Mouse (Mus musculus): ENCODE data around the gene Slc26a1. TPM values are rescaled to one million over a fixed set of nuclear protein-coding genes. Genes with fewer than 3 reads are reported as not detected.
"Not testable (repeated sequence)": the region's sequence is repeated elsewhere in the genome, so short reads cannot be mapped to it uniquely, and the experiment has no call there.

The Slc26a1 gene
- polyA plus RNA-seq, 1 experiment, result not detected

- Histone ChIP-seq H3K27ac (ENCODE audit: insufficient read depth, low read depth, low read length) (no peak overlapping the region), H3K4me1 (ENCODE audit: control insufficient read depth, insufficient read depth, low read length) (no peaks in the 10 kb centered on the region), H3K4me3 (ENCODE audit: insufficient read depth, low read length) (no peak overlapping the region)
- TF ChIP-seq CTCF (IDR thresholded peaks at IDR 0.05; ENCODE audit: low read depth, low read length) (no peak), POLR2A (IDR thresholded peaks at IDR 0.05; ENCODE audit: borderline replicate concordance, low read depth, low read length) (no peak)
Observed at GRCm38 (mm10) chr5:108650341-108650740, 25.0 kb downstream of the Slc26a1 start.

DNA sequence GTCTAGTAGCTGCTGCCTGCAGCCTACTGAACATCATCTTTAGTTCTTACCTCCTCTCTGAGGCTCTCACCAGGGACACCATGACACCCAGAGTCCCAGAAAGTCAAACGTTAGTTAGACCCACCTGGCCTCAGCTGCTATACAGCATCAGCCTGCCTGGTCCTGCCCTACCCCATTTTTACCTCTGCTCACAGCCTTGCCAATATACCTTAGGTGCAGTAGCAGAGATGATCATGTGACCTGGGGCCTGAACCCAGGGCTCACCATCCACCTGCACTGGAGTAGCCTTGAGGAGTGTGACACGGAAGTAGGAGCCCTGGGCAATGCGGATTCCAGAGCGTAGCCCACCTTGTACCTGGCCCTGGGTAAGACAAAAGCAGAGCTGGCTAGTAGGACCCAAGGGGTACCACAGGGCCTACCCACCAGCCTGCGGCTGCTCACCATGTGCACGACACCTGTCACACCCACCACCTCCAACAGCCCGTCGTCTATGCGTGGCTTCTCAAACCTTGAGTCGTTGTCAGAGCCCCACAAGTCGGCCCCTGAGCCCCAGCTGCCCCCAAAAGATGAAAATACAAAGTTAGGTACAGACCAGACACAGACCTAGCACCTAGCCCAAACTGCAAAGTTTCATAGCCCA, 26.3 kb downstream of the Slc26a1 start:
- no peak overlapping the region for H3K4me3 ChIP-seq (ENCODE audit: insufficient read depth, low read length)
- TF ChIP-seq POLR2A (IDR thresholded peaks at IDR 0.05; ENCODE audit: borderline replicate concordance, low read depth, low read length) (no peak), CTCF (IDR thresholded peaks at IDR 0.05; ENCODE audit: low read depth, low read length) (no peak)
- no peaks in the 10 kb centered on the region for H3K4me1 ChIP-seq (ENCODE audit: control insufficient read depth, insufficient read depth, low read length)
- no peak overlapping the region for H3K27ac ChIP-seq (ENCODE audit: insufficient read depth, low read depth, low read length)

DNA sequence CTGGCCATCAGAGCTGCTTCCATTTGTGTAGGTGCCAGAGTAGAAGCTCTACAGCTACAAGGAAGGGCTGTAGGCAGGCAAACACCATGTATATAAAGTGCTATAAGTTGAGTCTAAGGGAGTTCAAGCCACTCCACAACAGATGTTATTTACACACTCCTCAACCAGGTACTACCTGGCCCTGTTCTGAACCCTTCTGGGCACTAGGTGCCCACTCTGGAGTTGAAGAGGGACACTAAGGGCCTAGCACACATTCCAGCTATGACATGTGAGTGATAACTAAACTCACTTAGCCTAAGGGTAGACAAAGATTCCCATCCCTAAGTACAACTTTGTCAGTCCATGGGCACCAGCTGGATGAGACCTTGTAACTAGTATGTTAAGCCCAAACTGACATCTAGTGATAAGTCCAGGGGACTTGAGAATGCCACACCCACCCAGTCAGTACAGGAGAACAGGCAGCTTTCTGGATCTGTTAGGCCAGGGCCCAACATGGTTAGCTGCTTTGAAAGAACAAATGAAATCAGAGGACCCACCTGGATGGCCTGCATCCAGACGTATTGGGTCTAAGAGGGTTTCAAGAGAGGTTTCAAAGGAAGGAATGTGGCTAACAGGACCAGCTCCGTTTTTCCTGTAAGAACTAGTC, 27.4 kb downstream of the Slc26a1 start:
- no peak overlapping the region for H3K4me3 ChIP-seq (ENCODE audit: insufficient read depth, low read length)
- TF ChIP-seq CTCF (IDR thresholded peaks at IDR 0.05; ENCODE audit: low read depth, low read length), result no peak

DNA sequence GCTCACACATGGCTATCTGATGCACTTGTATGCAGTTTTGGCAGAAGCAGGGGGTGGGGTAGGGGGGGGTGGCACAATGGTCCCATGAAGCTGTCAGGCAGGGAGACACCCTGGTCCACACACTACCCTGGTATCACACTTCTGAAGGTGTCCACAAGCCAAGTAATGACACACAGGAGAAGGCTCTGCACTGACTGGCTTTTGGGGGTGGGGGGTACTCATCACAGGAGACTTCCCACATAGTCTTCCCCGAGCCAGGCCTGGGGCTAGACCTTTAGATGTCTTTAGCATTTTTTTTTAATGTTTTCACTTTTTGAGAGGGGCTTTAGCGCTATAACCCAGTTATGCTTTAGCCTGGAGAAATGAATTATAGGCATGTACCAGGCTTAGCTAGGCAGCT, 28.1 kb downstream of the Slc26a1 start:
- no peak for TF ChIP-seq POLR2A (IDR thresholded peaks at IDR 0.05; ENCODE audit: borderline replicate concordance, low read depth, low read length)
- TF ChIP-seq CTCF (IDR thresholded peaks at IDR 0.05; ENCODE audit: low read depth, low read length), result no peak
- H3K4me1 ChIP-seq (ENCODE audit: control insufficient read depth, insufficient read depth, low read length), result no peaks in the 10 kb centered on the region
- no peak overlapping the region for H3K27ac ChIP-seq (ENCODE audit: insufficient read depth, low read depth, low read length)

More for the DNA sequence above, 27.4 kb downstream of the Slc26a1 start:
- no peaks in the 10 kb centered on the region for H3K4me1 ChIP-seq (ENCODE audit: control insufficient read depth, insufficient read depth, low read length)
- no peak overlapping the region for H3K27ac ChIP-seq (ENCODE audit: insufficient read depth, low read depth, low read length)

DNA sequence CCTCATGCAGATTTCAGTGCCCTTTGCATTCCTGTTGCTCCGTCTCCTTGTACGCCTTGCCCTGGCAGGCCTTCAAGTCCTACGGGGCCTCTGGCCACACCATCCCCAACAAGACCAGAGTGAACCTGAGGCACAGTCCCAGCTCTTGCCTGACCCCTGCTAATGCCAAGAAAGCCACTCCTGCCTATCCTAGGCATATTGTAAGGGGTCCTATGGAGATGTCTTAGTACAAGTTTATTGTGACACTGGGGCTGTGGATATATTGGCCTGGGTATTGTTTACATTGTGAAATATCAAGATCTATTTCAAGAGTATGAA, 29.1 kb downstream of the Slc26a1 start:
- TF ChIP-seq POLR2A (IDR thresholded peaks at IDR 0.05; ENCODE audit: borderline replicate concordance, low read depth, low read length), result no peak
- TF ChIP-seq CTCF (IDR thresholded peaks at IDR 0.05; ENCODE audit: low read depth, low read length), result no peak
- H3K4me3 ChIP-seq (ENCODE audit: insufficient read depth, low read length), result no peak overlapping the region
- H3K4me1 ChIP-seq (ENCODE audit: control insufficient read depth, insufficient read depth, low read length), result no peaks in the 10 kb centered on the region
- no peak overlapping the region for H3K27ac ChIP-seq (ENCODE audit: insufficient read depth, low read depth, low read length)

More for the DNA sequence above, 28.1 kb downstream of the Slc26a1 start:
- no peak overlapping the region for H3K4me3 ChIP-seq (ENCODE audit: insufficient read depth, low read length)

- no peak for TF ChIP-seq POLR2A (IDR thresholded peaks at IDR 0.05; ENCODE audit: borderline replicate concordance, low read depth, low read length)
- TF ChIP-seq CTCF (IDR thresholded peaks at IDR 0.05; ENCODE audit: low read depth, low read length), result no peak
- Histone ChIP-seq H3K4me1 (ENCODE audit: control insufficient read depth, insufficient read depth, low read length) (no peaks in the 10 kb centered on the region), H3K27ac (ENCODE audit: insufficient read depth, low read depth, low read length) (no peak overlapping the region), H3K4me3 (ENCODE audit: insufficient read depth, low read length) (no peak overlapping the region)
Observed at GRCm38 (mm10) chr5:108645651-108646342, 29.6 kb downstream of the Slc26a1 start.

- no peaks in the 10 kb centered on the region for H3K4me1 ChIP-seq (ENCODE audit: control insufficient read depth, insufficient read depth, low read length)
Observed at GRCm38 (mm10) chr5:108643674-108644073, 31.7 kb downstream of the Slc26a1 start.

DNA sequence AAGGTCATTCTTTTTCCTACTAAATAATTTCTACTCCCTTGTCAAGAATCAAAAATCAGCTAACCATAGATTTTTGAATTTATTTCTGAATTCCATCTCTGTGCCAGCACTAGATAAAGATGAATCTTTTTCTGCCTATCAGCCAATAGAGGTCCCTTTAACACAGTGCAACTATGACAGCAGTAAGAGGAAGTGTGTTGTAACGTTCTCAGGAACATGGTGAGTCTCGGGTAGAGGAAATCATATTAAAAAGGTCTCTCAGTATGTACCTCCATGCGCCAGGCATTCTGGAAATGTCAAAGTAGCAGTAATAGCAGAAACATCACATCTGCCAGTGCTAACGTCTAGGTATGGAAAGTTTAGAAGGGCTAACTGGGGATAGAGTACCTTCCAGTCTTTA, 39.2 kb downstream of the Slc26a1 start:
- Histone ChIP-seq H3K4me1 (ENCODE audit: control insufficient read depth, insufficient read depth, low read length) (peaks cover 6% of the 10 kb centered on the region), H3K4me3 (ENCODE audit: insufficient read depth, low read length) (no peak overlapping the region), H3K27ac (ENCODE audit: insufficient read depth, low read depth, low read length) (no peak overlapping the region)
- TF ChIP-seq CTCF (IDR thresholded peaks at IDR 0.05; ENCODE audit: low read depth, low read length) (no peak), POLR2A (IDR thresholded peaks at IDR 0.05; ENCODE audit: borderline replicate concordance, low read depth, low read length) (no peak)

More at GRCm38 (mm10) chr5:108643674-108644073, 31.7 kb downstream of the Slc26a1 start:
- H3K27ac ChIP-seq (ENCODE audit: insufficient read depth, low read depth, low read length), result no peak overlapping the region
- no peak for TF ChIP-seq POLR2A (IDR thresholded peaks at IDR 0.05; ENCODE audit: borderline replicate concordance, low read depth, low read length)
- TF ChIP-seq CTCF (IDR thresholded peaks at IDR 0.05; ENCODE audit: low read depth, low read length), result no peak
- no peak overlapping the region for H3K4me3 ChIP-seq (ENCODE audit: insufficient read depth, low read length)

GRCm38 (mm10) chr5:108634088-108634487, 41.3 kb downstream of the Slc26a1 start:
- H3K4me1 ChIP-seq (ENCODE audit: control insufficient read depth, insufficient read depth, low read length); H3K4me3 ChIP-seq (ENCODE audit: insufficient read depth, low read length); H3K27ac ChIP-seq (ENCODE audit: insufficient read depth, low read depth, low read length): not testable (repeated sequence)

GRCm38 (mm10) chr5:108633676-108634075, 41.7 kb downstream of the Slc26a1 start:
- TF ChIP-seq CTCF (IDR thresholded peaks at IDR 0.05; ENCODE audit: low read depth, low read length) (no peak), POLR2A (IDR thresholded peaks at IDR 0.05; ENCODE audit: borderline replicate concordance, low read depth, low read length) (no peak)
- no peak overlapping the region for H3K27ac ChIP-seq (ENCODE audit: insufficient read depth, low read depth, low read length)
- peaks cover 8% of the 10 kb centered on the region for H3K4me1 ChIP-seq (ENCODE audit: control insufficient read depth, insufficient read depth, low read length)
- no peak overlapping the region for H3K4me3 ChIP-seq (ENCODE audit: insufficient read depth, low read length)
